ENCODE assay signal across 9 mouse cellular contexts in the genomic region with DNA sequence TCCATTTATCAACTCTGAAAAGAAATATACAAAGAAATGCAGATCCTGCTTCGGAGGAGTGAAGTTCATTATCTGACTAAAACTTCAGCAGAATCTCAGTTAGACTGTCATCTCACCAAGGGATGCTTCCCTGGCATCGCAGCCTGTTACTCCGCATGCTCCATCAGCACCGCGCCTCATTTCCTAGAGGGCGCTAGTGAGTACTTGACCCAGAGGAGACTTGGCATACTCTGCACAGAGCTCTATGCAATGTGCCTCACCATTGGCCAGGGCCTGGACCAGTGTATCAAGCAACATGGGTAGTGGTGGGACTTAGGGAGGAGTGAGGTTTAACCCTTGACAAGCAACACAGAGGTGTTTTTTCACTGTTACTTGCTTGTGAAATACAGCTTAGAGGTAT.
DNase-seq lines count a peak whose midpoint lies in the region; ATAC-seq and TF ChIP-seq lines count a peak whose summit lies in the region.
"Had no signal": no experiment of that assay in that cellular context is flagged by ENCODE, and none has a peak within 500 bp of the region (broad histone marks: within the 10 kb centered on the region; RNA-seq: fewer than 3 reads in every experiment).

No protein-coding gene starts in this region.

- intact Hi-C loops in gastrocnemius, postnatal 14 days (cut with DNase I; ENCODE audit: low total_unique reads), result no loop called here

- H3K4me3 ChIP-seq in testis, adult 2 months (ENCODE audit: control insufficient read depth, low read depth, low read length), result no peak overlapping the region
- no peak overlapping the region for H3K4me3 ChIP-seq in liver, embryonic 14.5 days (ENCODE audit: insufficient read depth in 1 of 2, low read depth in 2 of 2, low read length in 2 of 2)

- TF ChIP-seq EP300 in liver, embryonic 14.5 days (IDR thresholded peaks at IDR 0.05; ENCODE audit: low read depth), result no peak

- no peak for TF ChIP-seq POLR2A in testis, adult 2 months (IDR thresholded peaks at IDR 0.05; ENCODE audit: control insufficient read depth, low read depth, low read length)

- H3K4me2 ChIP-seq in liver, embryonic 14.5 days (ENCODE audit: low read depth), result no peak overlapping the region

- no peaks in the 10 kb centered on the region for H3K4me1 ChIP-seq in testis, adult 2 months (ENCODE audit: control insufficient read depth, insufficient read depth, low read length)
- H3K4me1 ChIP-seq in liver, embryonic 14.5 days (replicated peaks; ENCODE audit: control insufficient read depth in 2 of 2, insufficient read depth in 2 of 2, low read length in 1 of 2), result no peaks in the 10 kb centered on the region

- no peaks in the 10 kb centered on the region for H3K9me3 ChIP-seq in liver, embryonic 14.5 days (ENCODE audit: control insufficient read depth, low read length)

- WGBS in liver, embryonic 14.5 days (ENCODE audit: insufficient replicate concordance), result 43% methylated on average over 6 of the region's 6 CpGs

- no peak overlapping the region for H3K9ac ChIP-seq in liver, embryonic 14.5 days (replicated peaks)

- H3K27me3 ChIP-seq in testis, adult 2 months (ENCODE audit: control insufficient read depth, insufficient read depth, low read length), result no peaks in the 10 kb centered on the region
- H3K27me3 ChIP-seq in liver, embryonic 14.5 days (ENCODE audit: control insufficient read depth, insufficient read depth, low read length), result no peaks in the 10 kb centered on the region

- peak; percentile 17 for DNase-seq in gastrocnemius, postnatal 10 days
- no peak for DNase-seq in gastrocnemius, postnatal 14 days
- no peak for DNase-seq in testis, postnatal 10 days (ENCODE audit: low spot score)
- DNase-seq in liver, embryonic 14.5 days (ENCODE audit: low read depth in 3 of 3, low spot score in 3 of 3), result peak in 1 of 3 experiments; percentile 2
- no peak for DNase-seq in frontal cortex, postnatal 10 days (ENCODE audit: low spot score in 2 of 2)
- DNase-seq in gastrocnemius, postnatal 25 days, result no peak

- peak; percentile 63; the same call in 1 of the 2 replicates for TF ChIP-seq CTCF in testis, adult 2 months (IDR thresholded peaks at IDR 0.05; ENCODE audit: control insufficient read depth, insufficient read depth, insufficient replicate concordance, low read depth, low read length)
- peak; percentile 62 for TF ChIP-seq CTCF in liver, embryonic 14.5 days (IDR thresholded peaks at IDR 0.05; ENCODE audit: low read depth)

- no peaks in the 10 kb centered on the region for H3K36me3 ChIP-seq in testis, adult 2 months (ENCODE audit: control insufficient read depth, insufficient read depth, low read length)
- no peaks in the 10 kb centered on the region for H3K36me3 ChIP-seq in liver, embryonic 14.5 days (replicated peaks; ENCODE audit: control insufficient read depth, insufficient read depth, low read depth)

- no peak overlapping the region for H3K27ac ChIP-seq in testis, adult 2 months (ENCODE audit: control insufficient read depth, insufficient read depth, low read depth, low read length)
- no peak overlapping the region for H3K27ac ChIP-seq in liver, embryonic 14.5 days

- no peak for ATAC-seq in liver, embryonic 14.5 days (ENCODE audit: insufficient read depth)
- no peak for ATAC-seq in frontal cortex, adult (ENCODE audit: low TSS enrichment)
- ATAC-seq: midbrain, embryonic 16.5 days had no signal
